Mouse (Mus musculus) hindbrain, embryonic 12.5 days (tissue): ENCODE data around the gene Cldn20. TPM values are rescaled to one million over a fixed set of nuclear protein-coding genes. Genes with fewer than 3 reads are reported as not detected.

ENCODE experiments used
- ATAC-seq: fragments of 200-750 bp; cut with Nextera tagmentation; 2 replicates; pipeline ENCODE4 v1.8.0; 2017; ENCODE audit warnings: moderate TSS enrichment; ENCODE audit not compliant: low FRiP score
- H3K27ac ChIP-seq: fragments of 300-500 bp; sonication (generic); 2 replicates; pipeline ENCODE4 v1.5.1; 2016; ENCODE audit warnings: mild to moderate bottlenecking
- H3K27me3 ChIP-seq: fragments of 300-500 bp; sonication (generic); 2 replicates; pipeline ENCODE4 v1.6.1; 2016; ENCODE audit warnings: mild to moderate bottlenecking
- H3K36me3 ChIP-seq: fragments of 300-500 bp; sonication (generic); 2 replicates; pipeline ENCODE4 v1.6.1; 2016; ENCODE audit warnings: mild to moderate bottlenecking
- H3K4me1 ChIP-seq: fragments of 300-500 bp; sonication (generic); 2 replicates; pipeline ENCODE4 v1.6.1; 2016
- H3K4me2 ChIP-seq: fragments of 300-500 bp; sonication (generic); replicated peaks from 2 replicates; pipeline ENCODE4 v1.6.1; 2016; ENCODE audit warnings: mild to moderate bottlenecking
- H3K4me3 ChIP-seq: fragments of 300-500 bp; sonication (generic); 2 replicates; pipeline ENCODE4 v1.5.1; 2016; ENCODE audit warnings: mild to moderate bottlenecking
- H3K9ac ChIP-seq: fragments of 300-500 bp; sonication (generic); 2 replicates; pipeline ENCODE4 v1.6.1; 2016; ENCODE audit warnings: mild to moderate bottlenecking, moderate library complexity
- H3K9me3 ChIP-seq: fragments of 300-500 bp; sonication (generic); replicated peaks from 2 replicates; pipeline ENCODE4 v1.6.1; 2016; ENCODE audit warnings: mild to moderate bottlenecking
- WGBS: fragments of 180-500 bp; shearing (Covaris S2); methylation state at CpG from one replicate; pipeline ENCODE4 v1.1.7; 2016; 5-methylcytosine and 5-hydroxymethylcytosine counted together
- polyA plus RNA-seq: library from polyadenylated mRNA; unstranded; fragments of >200 nt; fragmentation: Nextera tagmentation; extraction: Ambion mirVana; gene quantifications from 2 replicates; pipeline ENCODE4 v1.2.1, GENCODE M21; 2016

Cldn20 gene
- polyA plus RNA-seq, 1 experiment from 2014 or later: 0.58 TPM

DNA sequence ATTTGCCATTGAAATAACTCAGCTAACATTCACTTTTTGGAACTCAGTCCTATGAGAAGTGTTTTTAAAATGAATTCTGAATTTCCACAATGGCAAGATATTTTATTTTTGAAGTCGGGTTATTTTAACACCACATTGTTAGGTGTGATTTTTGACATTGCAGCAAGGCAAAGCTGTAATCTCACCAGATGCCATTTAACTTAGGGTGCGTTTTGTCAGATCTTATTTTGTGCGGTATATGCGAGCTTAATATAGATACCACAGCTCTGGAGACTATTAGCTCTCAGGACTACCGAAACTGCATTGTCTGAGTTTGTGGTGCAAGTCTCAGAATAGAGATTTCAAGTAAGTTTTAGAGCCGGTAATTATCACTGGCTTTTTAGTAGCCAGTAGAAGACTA is 32.3 kb upstream of the Cldn20 start:
- Histone ChIP-seq H3K4me3 (no peak overlapping the region), H3K27ac (no peak overlapping the region), H3K4me1 (no peaks in the 10 kb centered on the region), H3K9me3 (no peaks in the 10 kb centered on the region), H3K4me2 (no peak overlapping the region), H3K36me3 (no peaks in the 10 kb centered on the region), H3K27me3 (no peaks in the 10 kb centered on the region), H3K9ac (no peak overlapping the region)
- ATAC-seq: no peak
- 95% methylated on average over 6 of the region's 6 CpGs for WGBS

DNA sequence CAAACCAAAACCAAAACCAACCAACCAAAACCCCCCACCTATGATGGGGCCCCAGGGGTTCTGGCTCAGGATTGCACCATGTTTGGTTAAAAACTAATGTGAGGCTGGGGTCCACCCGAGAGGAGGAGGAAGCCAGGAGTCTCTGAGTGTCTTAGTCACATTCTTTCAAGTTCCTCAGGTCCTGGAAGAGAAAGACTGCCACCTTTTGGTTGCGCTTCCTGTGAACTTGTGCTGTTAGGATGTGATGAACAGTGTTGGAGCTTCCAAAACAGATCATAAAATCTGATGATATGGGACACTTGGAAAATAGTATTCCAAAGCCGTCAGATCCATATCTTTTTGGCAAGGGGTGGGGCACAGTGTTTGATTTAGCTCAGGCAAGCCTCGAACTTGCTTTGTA is 31.4 kb upstream of the Cldn20 start:
- no peaks in the 10 kb centered on the region for H3K36me3 ChIP-seq
- no peaks in the 10 kb centered on the region for H3K27me3 ChIP-seq
- H3K4me2 ChIP-seq: no peak overlapping the region
- H3K9me3 ChIP-seq: no peaks in the 10 kb centered on the region
- no peaks in the 10 kb centered on the region for H3K4me1 ChIP-seq
- H3K4me3 ChIP-seq: no peak overlapping the region
- no peak overlapping the region for H3K9ac ChIP-seq
- ATAC-seq: no peak
- no peak overlapping the region for H3K27ac ChIP-seq
- WGBS: 86% methylated on average over 4 of the region's 4 CpGs

GRCm38 (mm10) chr17:3505711-3506110 is 26.6 kb upstream of the Cldn20 start:
- Histone ChIP-seq H3K9ac (no peak overlapping the region), H3K4me1 (no peaks in the 10 kb centered on the region), H3K9me3 (no peaks in the 10 kb centered on the region), H3K4me2 (no peak overlapping the region), H3K4me3 (no peak overlapping the region), H3K27ac (no peak overlapping the region), H3K27me3 (no peaks in the 10 kb centered on the region), H3K36me3 (no peaks in the 10 kb centered on the region)
- ATAC-seq: no peak
- WGBS: 83% methylated on average over 1 of the region's 1 CpGs

DNA sequence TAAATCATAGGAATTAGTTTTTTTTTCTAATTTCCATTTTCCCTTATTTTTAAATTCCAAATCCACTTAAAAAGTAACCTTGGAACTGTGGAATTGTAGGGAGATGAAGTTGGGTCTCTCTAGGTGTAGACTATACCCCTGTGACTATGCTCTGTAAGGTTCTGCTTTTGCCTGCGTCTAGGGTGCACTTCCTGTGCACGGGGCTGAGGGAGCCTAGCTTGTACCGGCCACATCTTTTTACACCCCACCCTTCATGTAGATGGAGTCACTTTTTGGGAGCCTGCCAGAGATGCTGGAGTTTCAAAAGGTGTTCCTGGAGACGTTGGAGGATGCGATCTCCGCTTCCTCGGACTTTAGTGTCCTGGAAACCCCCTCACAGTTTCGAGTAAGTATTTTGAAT is 25.8 kb upstream of the Cldn20 start:
- no peak for ATAC-seq
- 83% methylated on average over 8 of the region's 8 CpGs for WGBS

GRCm38 (mm10) chr17:3509841-3510240 is 22.5 kb upstream of the Cldn20 start:
- H3K9ac ChIP-seq: no peak overlapping the region
- H3K27me3 ChIP-seq: no peaks in the 10 kb centered on the region
- H3K4me2 ChIP-seq: no peak overlapping the region
- WGBS: 15% methylated on average over 1 of the region's 1 CpGs
- H3K27ac ChIP-seq: no peak overlapping the region
- ATAC-seq: no peak
- no peaks in the 10 kb centered on the region for H3K4me1 ChIP-seq
- no peaks in the 10 kb centered on the region for H3K9me3 ChIP-seq
- H3K4me3 ChIP-seq: no peak overlapping the region
- no peaks in the 10 kb centered on the region for H3K36me3 ChIP-seq

More for the DNA sequence above, 25.8 kb upstream of the Cldn20 start:
- Histone ChIP-seq H3K9ac (no peak overlapping the region), H3K4me2 (no peak overlapping the region), H3K27ac (no peak overlapping the region), H3K36me3 (no peaks in the 10 kb centered on the region), H3K4me1 (no peaks in the 10 kb centered on the region), H3K27me3 (no peaks in the 10 kb centered on the region), H3K9me3 (no peaks in the 10 kb centered on the region), H3K4me3 (no peak overlapping the region)

- H3K27me3 ChIP-seq: no peaks in the 10 kb centered on the region
- H3K9ac ChIP-seq: no peak overlapping the region
- no peak overlapping the region for H3K4me2 ChIP-seq
- no peak overlapping the region for H3K4me3 ChIP-seq
- H3K36me3 ChIP-seq: peaks cover 5% of the 10 kb centered on the region; the same call in 1 of the 2 replicates
- ATAC-seq: no peak
- 90% methylated on average over 5 of the region's 5 CpGs for WGBS
- no peaks in the 10 kb centered on the region for H3K9me3 ChIP-seq
- H3K4me1 ChIP-seq: 0 out of 2 replicates have a peak, but pooled peaks cover 3% of the 10 kb centered on the region
- H3K27ac ChIP-seq: no peak overlapping the region
These were observed 18.0 kb upstream of the Cldn20 start for GRCm38 (mm10) chr17:3514316-3514715.

GRCm38 (mm10) chr17:3515851-3516250 is 16.5 kb upstream of the Cldn20 start:
- H3K4me2 ChIP-seq: no peak overlapping the region
- no peaks in the 10 kb centered on the region for H3K9me3 ChIP-seq
- H3K4me3 ChIP-seq: no peak overlapping the region
- H3K36me3 ChIP-seq: peaks cover 6% of the 10 kb centered on the region; the same call in 1 of the 2 replicates
- no peak overlapping the region for H3K27ac ChIP-seq
- H3K4me1 ChIP-seq: 0 out of 2 replicates have a peak, but pooled peaks cover 3% of the 10 kb centered on the region
- 89% methylated on average over 8 of the region's 8 CpGs for whole genome bisulfite sequencing
- no peak for ATAC-seq
- no peak overlapping the region for H3K9ac ChIP-seq
- no peaks in the 10 kb centered on the region for H3K27me3 ChIP-seq

DNA sequence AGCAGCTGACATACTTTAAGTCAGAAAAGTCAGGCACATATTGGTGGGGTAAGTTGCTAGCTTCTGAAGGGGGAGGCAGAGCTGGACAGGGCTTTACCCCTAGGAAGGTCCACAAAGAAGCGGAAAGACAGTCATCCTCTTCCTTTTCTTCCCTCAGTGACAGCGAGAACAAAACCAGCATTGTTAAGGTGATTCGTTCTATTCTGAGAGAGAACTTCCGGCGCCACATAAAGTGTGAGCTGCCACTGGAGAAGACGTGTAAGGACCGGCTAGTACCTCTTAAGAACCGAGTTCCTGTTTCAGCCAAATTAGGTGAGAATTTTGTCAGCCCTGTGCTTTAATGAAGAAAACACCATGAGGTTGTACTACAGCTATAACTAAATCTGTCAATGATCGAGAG is 15.9 kb upstream of the Cldn20 start:
- no peak overlapping the region for H3K4me2 ChIP-seq
- no peaks in the 10 kb centered on the region for H3K9me3 ChIP-seq
- H3K4me3 ChIP-seq: no peak overlapping the region
- peaks cover 6% of the 10 kb centered on the region; the same call in 1 of the 2 replicates for H3K36me3 ChIP-seq
- H3K27me3 ChIP-seq: no peaks in the 10 kb centered on the region
- 0 out of 2 replicates have a peak, but pooled peaks cover 3% of the 10 kb centered on the region for H3K4me1 ChIP-seq
- H3K27ac ChIP-seq: no peak overlapping the region
- 31% methylated on average over 9 of the region's 9 CpGs for WGBS
- no peak for ATAC-seq
- H3K9ac ChIP-seq: no peak overlapping the region

DNA sequence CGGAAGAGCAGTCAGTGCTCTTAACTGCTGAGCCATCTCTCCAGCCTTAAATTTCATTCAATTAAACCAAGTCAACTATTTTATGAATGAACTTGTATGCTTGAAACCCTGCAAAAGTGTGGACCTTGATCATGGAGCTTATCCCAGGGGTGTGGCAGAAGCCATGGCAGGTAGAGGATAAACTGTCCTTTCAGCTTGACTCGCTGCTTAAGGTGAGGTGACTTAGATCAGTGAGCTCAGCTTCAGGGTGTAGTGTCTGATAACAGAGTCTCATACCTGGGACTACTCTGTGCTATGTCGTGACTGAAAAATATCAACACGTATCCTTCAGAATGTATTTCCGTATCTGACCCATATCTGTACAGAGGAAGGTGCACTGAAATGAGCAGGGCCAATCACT is 12.0 kb upstream of the Cldn20 start:
- Histone ChIP-seq H3K4me1 (0 out of 2 replicates have a peak, but pooled peaks cover 3% of the 10 kb centered on the region), H3K9ac (no peak overlapping the region), H3K4me2 (no peak overlapping the region), H3K27ac (no peak overlapping the region), H3K36me3 (peaks cover 6% of the 10 kb centered on the region; the same call in 1 of the 2 replicates), H3K9me3 (no peaks in the 10 kb centered on the region), H3K4me3 (no peak overlapping the region), H3K27me3 (no peaks in the 10 kb centered on the region)
- 96% methylated on average over 5 of the region's 5 CpGs for WGBS
- no peak for ATAC-seq

DNA sequence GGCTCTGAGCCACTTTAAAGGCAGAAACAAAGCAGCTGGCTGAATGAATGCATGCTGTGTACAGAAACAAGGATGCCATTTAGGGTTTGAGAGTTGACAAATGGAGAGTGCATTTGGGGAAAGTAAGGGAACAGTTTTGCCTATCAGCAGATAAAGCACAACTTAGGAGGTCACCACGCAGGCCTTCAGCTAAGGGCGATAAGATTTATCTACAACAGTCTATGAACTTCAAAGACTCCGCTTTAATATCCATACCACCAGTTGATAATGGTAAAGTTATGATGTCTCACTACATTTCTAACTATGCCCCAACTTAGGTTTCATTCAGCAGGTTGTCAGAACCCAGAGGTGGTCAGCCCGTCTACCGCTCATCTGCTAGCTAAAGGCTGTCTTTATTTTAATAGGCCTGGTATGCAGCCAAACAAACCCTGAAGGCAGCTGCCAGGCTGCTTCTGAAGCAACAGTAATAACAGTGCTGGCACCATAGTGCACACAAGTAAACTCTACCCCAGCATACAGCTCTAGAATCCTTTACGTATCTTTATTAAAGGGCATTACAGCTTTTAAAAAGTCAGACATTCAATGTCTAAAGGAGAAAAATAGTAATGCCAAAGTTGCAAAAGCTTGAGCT is 4.4 kb upstream of the Cldn20 start:
- ATAC-seq: no peak
- Histone ChIP-seq H3K27me3 (no peaks in the 10 kb centered on the region), H3K9ac (no peak overlapping the region), H3K4me3 (no peak overlapping the region), H3K9me3 (no peaks in the 10 kb centered on the region), H3K36me3 (peaks cover 8% of the 10 kb centered on the region; the same call in 1 of the 2 replicates), H3K27ac (no peak overlapping the region), H3K4me1 (0 out of 2 replicates have a peak, but pooled peaks cover 3% of the 10 kb centered on the region), H3K4me2 (no peak overlapping the region)
- WGBS: 85% methylated on average over 6 of the region's 6 CpGs

- Histone ChIP-seq H3K27ac (no peak overlapping the region), H3K9me3 (no peaks in the 10 kb centered on the region), H3K4me1 (0 out of 2 replicates have a peak, but pooled peaks cover 3% of the 10 kb centered on the region), H3K4me3 (no peak overlapping the region), H3K4me2 (no peak overlapping the region), H3K36me3 (peaks cover 8% of the 10 kb centered on the region; the same call in 1 of the 2 replicates), H3K27me3 (no peaks in the 10 kb centered on the region), H3K9ac (no peak overlapping the region)
- no peak for ATAC-seq
- WGBS: 73% methylated on average over 3 of the region's 3 CpGs
These were observed 2.8 kb upstream of the Cldn20 start for GRCm38 (mm10) chr17:3529523-3529922.

DNA sequence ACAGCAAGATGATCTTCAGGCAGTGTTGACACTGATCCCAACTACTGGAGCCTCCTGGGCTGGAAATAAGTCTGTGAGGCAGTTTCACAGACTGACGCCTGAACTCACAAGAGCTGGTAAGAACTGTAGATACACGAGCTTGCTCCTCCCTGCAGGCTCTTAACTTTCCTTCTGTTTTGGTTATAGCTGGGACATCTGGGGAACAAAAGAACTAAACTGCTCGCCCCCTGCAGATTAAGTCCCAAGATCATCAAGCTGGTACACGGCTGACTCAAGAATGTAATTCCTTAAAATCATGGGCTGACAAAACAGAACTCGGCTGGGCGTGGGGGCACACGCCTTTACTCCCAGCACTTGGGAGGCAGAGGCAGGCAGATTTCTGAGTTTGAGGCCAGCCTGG is 1.8 kb upstream of the Cldn20 start:
- Histone ChIP-seq H3K9ac (no peak overlapping the region), H3K4me2 (no peak overlapping the region)
- WGBS: 76% methylated on average over 7 of the region's 7 CpGs

DNA sequence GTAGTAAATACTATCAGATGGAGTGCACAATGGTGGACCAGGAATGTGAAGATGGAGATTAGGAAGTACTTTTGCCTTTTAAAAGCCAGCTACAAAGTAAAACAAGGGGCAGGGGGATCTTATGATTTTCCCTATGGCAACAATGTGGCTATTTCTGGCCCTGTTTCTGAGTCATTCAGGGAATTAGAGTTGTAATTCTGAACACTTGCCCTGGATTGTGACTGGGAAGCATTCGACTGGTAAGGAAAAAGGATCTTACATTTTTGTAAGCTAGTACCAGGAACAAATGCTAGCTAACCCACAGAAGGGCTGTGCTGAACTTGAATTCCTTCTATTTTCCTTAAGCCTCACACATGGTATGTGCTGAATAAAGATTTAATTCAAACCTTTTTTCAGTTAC is 713 bp upstream of the Cldn20 start:
- H3K9me3 ChIP-seq: no peaks in the 10 kb centered on the region
- H3K27ac ChIP-seq: no peak overlapping the region
- no peak for ATAC-seq
- no peaks in the 10 kb centered on the region for H3K27me3 ChIP-seq
- H3K4me2 ChIP-seq: no peak overlapping the region
- H3K4me1 ChIP-seq: 0 out of 2 replicates have a peak, but pooled peaks cover 3% of the 10 kb centered on the region
- WGBS: 80% methylated on average over 1 of the region's 1 CpGs
- H3K36me3 ChIP-seq: peaks cover 4% of the 10 kb centered on the region; the same call in 1 of the 2 replicates
- no peak overlapping the region for H3K4me3 ChIP-seq
- H3K9ac ChIP-seq: no peak overlapping the region

More for the DNA sequence above, 1.8 kb upstream of the Cldn20 start:
- Histone ChIP-seq H3K4me3 (no peak overlapping the region), H3K27me3 (no peaks in the 10 kb centered on the region), H3K27ac (no peak overlapping the region), H3K9me3 (no peaks in the 10 kb centered on the region), H3K4me1 (0 out of 2 replicates have a peak, but pooled peaks cover 3% of the 10 kb centered on the region), H3K36me3 (peaks cover 8% of the 10 kb centered on the region; the same call in 1 of the 2 replicates)
- ATAC-seq: no peak
